Mouse (Mus musculus) megakaryocyte, adult 5-6 weeks (primary cell): Measurements from ENCODE around the gene Gns. TPM values are rescaled to one million over a fixed set of nuclear protein-coding genes. Genes with fewer than 3 reads are reported as not detected.

Source experiments
- ATAC-seq: 2 replicates; pipeline ENCODE4 v1.8.0; 2016; ENCODE audit warnings: mild to moderate bottlenecking, inconsistent platforms; ENCODE audit not compliant: poor library complexity, severe bottlenecking
- total RNA-seq, 2 experiments: library from RNA; stranded (forward) in 1 of 2; stranded (reverse) in 1 of 2; fragments of 153-499, 151-499 nt in 1 of 2; fragments of 221-1000, 200-1000 nt in 1 of 2; gene quantifications; 2 replicates each; pipeline versions ENCODE4 v1.2.3 to v1.2.4; 2015 to 2017

Gns gene
- total RNA-seq, 2 experiments from 2014 or later: 33.8 to 41.1 TPM

DNA sequence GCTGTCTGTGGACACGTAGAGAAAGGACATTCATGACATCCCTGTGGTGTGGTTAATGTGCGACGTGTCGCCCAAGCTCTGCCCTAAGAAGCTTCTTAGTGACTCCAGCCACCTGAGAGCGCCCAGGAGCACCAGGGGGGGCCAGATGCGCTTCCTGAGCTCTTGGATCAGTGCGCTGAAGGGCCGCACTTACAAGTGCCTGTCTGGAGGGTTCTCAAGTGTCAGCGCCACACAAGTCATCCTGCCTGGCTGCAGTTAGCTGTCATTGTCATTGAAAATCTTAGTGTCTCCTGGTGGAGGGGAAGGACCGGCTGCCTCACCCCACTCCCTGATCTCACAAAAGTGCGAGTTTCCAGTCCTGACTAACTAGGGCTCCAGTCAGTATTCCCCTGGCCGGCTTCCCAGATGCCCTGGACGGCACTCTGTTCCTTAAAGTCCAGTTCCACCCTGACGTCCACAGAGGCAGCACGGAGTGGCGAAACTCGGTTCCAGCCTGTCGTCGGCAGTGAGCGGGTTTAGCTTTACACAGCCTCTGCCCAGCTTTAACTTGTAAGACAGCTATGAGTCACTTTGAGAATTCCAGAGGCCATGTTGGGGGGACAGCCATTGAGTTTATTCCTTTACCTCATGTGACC lies 30.8 kb downstream of the Gns start:
- ATAC-seq: no peak

DNA sequence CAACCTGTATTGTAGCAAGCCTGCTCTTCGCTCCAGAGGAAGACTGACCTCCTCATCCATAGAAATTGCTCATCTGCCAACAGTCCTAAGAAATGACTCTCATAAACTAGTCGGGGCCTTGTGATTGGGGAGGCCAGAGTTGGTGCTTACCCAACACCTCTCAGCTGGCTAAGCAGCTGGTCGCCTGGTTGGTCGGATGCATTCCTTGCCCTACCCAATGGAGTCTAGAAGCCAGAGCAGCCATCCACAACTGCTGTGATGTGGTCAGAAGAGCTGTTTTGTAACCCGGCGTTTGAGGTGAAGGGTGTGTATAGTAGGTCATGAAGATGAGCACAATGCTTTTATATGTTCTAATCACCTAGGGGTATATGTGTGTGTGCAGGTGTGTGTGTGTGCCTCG lies 33.7 kb downstream of the Gns start:
- no peak for ATAC-seq

DNA sequence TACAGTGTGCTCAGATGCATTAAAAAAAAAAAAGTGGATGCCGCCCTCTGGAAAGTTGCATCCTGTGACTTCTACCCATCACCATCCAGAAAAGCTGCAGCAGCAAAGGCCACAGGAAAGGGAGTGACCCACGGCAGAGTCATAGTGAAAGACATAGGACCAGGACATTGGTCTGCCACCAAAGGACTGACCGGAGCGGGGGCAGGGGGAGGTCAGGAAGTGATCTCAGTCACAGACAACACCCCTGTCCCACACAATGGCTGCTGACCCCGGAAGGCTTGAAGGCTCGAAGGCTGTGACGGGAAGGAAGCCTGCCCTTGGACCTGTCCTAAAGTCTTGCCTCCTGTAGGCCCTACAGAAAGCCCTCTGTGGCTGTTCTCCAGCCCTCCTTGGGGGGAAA lies 36.1 kb downstream of the Gns start:
- ATAC-seq: no peak

DNA sequence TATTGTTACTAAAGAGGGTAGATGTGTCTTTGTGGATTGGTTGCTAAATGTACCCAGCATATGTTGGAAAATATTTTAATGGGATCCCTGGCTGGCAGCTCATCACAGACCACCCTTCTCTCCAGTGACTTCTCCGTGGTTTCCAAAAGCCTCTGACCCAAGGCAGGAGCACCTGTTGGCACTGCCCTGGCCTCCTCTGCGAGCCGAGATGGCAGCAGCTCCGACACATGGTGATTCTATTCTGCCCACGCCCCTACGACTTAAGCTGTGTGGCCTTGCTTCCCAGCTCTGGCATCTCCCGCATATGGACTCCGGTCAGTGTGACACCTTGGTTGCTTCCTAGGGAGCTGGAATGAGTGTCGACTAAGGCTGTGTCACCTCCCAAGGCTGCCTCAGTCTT lies 38.2 kb downstream of the Gns start:
- ATAC-seq: no peak

DNA sequence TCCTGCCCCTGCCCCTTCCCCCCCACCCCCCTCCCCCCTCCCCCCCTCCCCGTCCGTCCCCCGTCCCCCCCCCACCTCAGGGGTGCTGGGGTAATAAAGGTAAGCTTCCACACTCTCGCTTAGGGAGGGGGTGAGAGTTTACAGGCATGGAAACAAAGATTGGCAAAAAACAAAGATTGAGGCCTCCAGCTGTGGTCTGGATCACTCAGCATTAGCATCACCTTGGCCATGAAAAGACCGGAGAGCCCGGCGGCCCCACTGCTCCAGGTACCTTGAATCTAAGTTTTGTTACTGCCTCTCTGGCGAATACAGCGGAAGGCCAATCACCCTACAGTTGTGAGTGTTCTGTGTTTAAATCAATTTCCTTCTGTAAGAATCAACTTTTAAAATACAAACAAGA lies 39.1 kb downstream of the Gns start:
- no peak for ATAC-seq

DNA sequence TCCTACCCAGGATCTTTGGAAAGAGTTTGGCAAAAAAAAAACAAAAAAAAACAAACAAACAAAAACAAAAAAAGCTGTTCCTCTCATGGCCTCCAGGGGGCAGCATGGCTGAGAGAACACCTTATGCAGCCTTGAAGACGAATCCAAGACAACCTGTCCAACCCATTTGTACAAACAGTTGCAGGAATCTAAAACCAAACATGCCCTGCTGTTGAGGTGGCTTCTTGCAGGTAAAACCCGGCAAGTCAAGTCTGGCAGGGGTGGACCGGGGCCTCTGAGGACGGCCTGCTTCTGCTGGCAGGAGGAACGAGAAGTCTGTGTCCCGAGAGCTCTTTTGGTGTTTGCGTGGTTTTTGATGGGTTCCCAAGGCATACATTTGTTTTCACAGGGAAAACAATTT lies 44.8 kb downstream of the Gns start:
- peak; percentile 61 for ATAC-seq

DNA sequence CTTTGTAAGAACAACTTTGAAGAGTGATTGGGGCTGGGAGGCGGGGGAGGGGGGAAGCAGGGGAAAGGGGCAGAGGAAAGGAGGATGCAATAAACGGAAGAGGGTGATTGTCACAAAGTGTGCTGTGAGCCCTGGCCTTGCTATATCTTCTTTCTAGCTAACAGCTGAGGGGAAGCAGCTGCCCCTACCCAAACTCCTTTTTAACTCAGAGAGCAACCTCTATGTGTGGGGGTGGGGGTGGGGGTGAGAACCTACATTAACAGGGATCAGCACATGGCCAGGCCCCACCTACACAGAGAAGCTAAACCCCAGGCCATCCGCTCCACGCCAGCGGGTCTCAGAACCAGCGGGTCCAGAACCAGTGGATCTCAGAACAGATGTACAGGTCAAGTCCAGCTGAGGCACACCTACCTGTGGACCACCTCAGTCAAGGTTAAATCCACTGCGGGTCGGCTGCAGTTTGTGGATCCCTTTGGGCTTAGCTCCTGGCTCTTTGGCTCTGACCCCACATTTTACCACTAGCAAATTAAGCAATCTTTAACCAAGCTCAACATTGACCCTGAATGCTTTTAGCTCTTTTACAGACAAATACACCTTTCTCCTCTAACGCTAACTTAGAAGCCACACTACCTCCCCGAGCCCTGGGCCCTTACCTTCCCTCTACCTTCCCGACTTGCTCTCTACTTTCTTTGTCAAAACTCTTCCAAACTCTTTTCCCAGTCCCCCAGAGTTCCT lies 47.0 kb downstream of the Gns start:
- ATAC-seq: no peak

DNA sequence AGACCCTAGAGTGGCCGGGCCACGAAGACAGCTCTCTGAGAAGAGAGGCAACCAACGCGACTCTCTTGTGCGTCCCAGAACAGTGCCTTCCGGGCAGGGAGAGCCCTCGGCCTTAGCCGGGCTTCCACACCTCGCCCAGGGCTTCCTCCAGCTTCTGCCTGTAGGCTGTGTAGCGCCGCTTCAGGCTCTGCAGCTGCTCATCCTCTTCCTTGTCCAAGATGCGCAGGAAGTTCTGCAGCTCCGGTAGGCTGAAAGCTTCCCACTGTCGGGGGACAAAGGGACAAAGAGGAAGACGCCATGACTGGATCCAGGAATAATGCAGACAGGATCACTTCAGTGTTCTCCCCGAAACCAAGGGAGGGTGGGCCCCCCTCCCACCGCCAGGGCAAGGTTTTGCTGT lies 47.9 kb downstream of the Gns start:
- no peak for ATAC-seq

DNA sequence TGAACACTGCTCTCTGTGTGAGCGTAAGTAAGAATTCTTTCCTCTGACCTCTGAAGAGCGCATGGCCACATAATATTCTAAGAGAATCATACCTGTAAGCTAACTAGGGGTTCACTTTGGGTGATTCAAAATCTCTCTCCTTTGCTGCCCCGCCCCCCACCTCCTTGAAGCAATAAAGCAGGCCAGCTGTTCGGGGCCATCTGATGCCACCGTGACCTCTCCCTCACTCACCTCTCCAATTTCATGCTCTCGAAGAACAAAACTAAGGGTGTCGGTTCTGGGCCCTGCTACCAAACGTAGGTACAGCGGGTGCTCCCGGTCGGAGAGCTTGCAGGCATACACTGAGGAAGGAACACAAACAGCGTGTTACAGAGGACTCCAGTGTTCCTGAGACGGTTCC lies 49.2 kb downstream of the Gns start:
- ATAC-seq: no peak

DNA sequence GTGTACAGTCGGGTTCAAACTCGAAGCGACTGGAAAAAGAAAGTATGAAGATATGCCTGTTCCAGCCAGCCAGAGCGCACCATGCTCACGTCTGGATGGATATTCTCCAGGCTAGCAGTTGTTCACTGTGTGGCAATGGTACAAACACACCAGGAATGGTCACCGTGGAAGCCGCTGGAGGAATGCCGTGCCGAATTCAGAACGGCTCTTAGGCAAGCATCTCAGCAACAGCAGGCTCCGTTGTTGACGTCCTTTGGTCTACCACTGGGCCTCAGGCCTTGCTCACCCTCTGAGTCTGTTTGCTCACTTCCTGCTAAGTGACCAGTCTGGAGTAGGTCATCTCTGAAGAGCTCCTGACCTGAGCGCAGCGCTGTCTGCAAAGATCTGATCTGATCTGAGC lies 53.9 kb downstream of the Gns start:
- ATAC-seq: no peak

DNA sequence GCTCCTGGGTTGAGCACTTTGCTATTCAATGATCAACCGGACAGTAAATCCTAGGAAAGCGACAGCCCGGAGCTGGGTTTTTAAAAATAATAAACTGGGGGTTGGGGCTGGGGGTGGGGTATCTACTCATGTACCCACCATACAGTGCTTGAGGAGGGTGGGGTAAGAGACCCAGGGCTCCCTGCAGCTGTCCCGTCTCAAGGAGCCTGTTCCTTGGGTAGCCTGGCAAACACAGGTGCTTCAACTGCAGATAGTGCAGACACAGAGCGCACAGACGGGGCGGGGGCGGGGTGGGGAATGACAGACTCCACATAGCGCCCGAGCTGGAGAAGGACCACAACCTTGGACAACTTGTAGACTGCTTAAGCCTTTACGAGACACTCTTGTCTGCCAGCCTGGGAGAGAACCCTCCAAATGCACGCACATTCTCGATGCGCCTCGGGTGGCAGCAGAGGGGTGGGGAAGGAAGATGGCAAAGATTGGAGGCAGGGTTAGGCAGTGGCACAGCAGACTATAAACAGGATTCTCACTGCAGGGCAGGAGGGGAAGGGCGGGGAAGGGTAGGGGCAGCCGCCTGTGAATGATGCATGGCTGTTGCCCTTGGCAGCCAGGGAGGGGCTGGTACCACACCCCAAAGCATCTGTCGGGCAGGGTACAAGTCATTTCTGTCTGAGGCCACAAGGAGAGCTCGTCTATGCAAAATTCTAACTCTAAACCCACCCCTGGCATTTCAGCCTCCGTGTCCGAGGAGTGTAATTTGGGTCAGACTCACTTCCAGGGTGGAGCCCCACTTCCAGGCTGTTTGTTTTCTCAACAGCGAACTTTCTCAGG lies 55.0 kb downstream of the Gns start:
- peak; percentile 31 for ATAC-seq

DNA sequence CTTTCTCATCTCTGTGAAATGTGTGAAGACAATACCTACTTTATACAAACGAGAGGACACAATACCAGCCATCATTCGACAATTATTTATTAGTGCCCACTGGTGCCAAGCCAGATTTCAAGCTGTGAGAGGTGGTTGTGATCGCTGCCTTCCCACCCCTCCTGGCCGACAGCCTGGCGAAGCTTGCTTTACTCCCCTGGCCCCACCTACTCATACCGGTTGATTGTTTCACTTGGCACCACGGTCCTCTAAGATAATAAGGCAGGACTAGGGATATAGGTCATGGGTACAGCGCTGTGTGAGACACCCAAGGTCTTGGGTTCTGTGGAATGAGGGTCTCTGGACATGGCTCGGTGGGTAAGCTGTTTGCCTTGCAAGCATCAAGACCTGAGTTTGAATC lies 56.1 kb downstream of the Gns start:
- ATAC-seq: no peak

DNA sequence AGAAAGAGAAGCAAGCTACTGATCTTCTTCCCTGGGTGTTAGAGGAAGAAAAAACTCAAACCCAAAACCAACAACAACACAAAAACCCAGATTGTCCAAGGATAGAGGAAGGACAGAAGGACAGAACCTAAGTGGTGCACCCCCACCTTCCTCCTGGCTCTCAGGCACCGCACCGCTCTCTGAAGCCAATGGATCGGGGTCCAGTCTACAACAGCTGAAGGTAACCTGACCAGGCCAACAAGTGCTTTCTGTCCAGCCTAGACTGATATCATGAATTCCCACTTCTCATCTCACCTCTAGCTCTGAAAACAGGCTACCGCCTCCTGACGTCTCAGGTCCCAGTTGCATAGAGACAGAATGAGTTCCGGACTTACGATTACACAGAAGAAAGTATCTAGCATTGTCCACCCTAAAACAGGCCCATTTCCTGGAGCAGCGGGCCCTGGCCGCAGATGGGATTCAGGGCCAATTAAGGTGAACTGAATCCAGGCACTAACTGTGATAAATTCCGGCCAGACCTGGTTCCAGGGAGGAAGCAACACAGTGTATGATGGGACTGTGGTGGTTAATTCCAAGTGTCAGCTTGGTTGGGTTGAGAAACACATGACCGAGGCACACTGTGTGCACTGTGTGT lies 56.9 kb downstream of the Gns start:
- no peak for ATAC-seq

DNA sequence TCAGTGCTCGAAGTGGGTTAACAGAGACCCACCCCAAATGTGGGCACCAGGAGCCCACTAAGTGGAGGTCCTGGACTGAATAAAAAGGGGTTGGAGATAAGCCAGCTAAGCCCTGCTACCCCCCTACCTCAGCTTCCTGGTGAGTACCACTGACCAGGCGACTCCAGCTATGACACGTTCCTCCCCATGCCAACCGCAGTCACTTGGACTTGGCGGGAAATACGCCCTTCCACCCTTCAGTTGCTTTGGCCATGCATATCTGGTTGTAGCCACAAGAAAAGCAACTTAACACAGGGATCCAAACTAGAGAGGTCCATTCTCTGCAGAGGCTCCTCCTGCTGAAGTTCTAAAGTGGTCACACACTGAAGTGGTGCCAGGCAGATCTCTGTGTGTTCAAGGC lies 57.4 kb downstream of the Gns start:
- ATAC-seq: no peak

DNA sequence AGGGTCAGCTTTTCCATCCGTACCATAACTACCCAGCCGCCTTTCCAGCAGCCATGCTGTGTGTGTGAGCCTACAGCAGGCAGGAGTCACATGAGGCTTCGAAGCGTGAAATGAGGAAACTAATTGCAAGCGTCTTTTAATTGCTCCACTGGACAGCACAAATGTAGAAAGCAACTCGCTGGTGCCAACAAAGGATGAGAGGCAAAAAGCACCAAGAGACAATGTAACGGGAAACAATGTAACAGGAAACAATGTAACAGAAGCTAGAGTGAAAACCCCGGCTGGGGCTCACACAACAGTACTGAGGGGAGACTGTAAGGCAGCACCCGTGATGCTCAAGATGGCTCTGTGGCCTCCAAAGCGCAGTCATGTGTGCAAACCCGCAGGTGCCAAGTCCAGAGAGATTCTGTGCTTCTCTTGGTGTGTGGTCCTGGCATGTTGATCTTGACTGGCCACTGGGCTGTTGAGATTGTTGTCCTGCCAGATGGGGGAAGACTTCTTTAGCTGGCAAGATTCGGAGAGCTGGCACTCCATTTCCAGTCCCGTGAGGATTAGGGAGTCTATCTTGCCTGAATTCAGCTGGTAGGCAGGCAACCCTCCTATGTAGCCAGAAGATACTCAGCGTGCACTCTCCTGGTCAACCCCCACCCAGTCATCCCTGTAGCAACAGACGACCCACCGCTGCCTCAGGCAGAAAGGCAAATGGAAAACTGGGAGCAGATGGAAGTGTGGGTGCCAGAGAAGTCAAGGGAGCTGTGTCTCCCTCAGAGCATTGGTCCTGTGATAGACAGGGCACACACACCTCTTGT lies 58.9 kb downstream of the Gns start:
- peak; percentile 36 for ATAC-seq

DNA sequence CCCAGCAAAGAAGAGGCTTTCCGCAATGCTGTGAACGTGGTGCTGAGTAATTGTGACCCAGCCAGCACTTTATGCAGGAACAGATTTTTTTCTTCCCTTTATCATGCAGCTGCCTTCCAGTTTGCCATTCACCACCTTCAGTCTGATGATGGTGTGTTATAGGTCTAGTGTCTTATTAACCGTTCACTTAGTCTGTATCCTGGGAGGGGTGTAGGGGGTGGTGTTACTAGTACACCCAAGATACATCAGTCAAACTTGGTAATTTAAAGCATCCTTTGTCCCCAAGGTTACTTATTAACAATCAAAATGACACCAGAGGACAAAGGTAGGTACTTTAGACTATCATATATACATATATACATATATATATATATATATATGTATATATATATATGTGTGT lies 59.6 kb downstream of the Gns start:
- no peak for ATAC-seq

DNA sequence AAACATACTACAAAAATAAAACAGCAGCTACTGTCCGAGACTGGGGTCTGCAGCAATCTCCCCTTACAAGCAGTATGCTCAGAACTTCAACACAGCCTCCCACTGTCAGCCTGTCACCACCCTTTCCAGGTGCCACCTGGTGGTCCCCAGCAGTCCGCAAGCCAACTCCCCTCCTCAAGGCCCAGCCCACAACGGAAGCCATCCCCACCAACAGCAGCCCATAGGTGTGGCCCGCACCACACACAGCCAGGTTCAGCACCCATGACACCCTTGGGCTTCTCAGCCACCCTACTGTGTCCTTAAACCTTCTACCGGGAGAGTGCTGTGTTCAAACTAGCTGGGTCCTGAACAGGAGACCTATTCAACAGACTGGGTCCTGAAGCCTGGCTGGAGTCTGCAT lies 60.2 kb downstream of the Gns start:
- ATAC-seq: no peak

DNA sequence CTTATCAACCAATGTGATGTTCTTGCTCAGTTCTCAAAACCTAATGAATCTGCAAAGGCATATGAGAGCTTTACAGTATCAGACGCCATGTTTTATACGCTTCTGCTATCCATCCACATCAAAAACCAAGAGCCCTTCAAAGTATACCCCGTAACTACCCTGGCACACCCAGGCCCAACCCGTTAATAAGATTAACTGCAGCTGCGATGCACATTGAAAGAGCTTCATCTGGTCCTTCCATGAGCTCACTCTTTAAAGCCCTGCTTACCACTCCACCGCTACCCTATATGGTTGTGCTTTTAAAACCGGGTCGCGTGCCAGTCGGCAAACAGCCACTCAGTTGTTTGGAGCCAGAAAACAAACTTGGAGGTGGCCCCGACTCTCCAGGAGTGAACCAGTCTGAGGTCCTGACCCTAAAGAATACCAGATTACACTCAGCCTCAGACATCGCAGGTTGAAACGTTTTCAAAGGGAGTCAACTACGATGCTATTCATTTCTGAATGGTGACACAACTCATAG lies 60.7 kb downstream of the Gns start:
- no peak for ATAC-seq

DNA sequence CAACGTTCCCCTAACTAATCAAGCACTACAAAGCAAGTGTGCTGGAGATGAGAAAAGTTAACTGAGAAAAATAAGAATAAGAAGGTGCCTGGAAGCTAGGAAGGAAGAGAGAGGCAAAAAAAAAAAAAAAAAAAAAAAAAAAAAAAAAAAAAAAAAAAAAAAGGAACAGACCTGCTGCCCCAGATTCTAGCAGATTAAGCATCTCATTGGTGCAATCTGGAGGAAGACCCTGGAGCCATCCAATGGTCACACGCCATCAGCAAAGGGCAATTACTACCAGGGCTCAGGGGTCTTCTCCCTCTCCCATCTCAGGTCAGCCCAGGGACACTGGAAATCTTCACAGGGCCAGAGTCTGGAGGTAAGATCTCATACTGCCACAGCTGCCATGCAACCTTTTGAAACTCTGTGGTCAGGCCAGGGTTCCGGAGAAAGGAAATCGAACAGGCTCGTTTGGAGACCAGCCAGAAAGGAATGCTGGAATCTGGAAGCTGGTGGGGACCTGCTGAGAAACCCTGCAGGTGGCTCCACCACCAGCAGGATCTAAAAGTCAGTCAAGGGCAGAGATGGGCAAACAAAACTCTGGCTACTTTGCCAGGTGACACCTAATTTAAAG lies 61.7 kb downstream of the Gns start:
- ATAC-seq: peak; percentile 32

DNA sequence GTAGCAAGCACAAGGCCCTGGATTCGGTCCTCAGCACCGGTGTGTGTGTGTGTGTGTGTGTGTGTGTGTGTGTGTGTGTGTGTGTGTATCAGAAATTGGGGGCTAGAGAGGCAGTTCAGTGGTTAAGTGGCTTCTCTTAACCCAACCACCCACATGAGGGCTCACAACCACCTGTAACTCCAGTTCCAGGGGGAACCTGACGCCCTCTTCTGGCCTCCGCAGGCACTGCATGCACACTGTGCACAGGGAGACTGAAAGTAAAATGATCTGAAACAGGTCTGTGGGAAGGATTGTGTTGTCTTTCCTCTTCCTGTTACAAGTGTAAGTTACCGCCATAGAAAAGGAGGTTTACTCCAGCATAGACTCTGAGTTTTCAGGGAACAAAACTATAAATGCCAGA lies 62.2 kb downstream of the Gns start:
- peak; percentile 22 for ATAC-seq
